Mouse (Mus musculus) right cerebral cortex, postnatal 36 days (tissue): ENCODE measurements around the gene Draxin.

Experiments
- DNase-seq, 2 experiments: peaks; one replicate each; pipeline ENCODE4 v3.0.0; 2022; ENCODE audit warnings: low spot score in 2 of 2, mixed read lengths in 1 of 2

Gene Draxin

DNA sequence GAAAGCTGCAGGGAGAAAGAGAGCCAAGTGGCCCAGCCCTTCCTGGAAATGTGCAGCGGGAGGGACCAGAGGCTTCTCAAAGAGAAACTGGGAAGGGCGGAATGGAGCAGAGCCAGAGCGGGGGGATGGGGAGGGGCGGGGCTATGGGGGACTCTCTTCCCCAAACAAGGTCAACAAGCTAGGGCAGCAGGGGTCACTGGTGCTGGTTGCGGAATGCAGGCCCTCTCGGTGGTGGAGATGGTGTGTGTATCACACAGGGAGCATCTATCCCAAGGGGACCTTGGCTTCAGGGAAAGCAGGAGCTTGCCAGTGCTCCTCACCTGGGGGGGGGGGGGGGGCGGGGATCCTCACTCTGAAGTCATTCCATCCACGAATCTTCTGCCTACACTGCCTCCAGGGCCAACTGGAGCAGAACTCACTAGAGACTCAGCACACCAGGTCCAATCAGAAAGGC is 46.2 kb downstream of the Draxin start:
- DNase-seq: no peak

DNA sequence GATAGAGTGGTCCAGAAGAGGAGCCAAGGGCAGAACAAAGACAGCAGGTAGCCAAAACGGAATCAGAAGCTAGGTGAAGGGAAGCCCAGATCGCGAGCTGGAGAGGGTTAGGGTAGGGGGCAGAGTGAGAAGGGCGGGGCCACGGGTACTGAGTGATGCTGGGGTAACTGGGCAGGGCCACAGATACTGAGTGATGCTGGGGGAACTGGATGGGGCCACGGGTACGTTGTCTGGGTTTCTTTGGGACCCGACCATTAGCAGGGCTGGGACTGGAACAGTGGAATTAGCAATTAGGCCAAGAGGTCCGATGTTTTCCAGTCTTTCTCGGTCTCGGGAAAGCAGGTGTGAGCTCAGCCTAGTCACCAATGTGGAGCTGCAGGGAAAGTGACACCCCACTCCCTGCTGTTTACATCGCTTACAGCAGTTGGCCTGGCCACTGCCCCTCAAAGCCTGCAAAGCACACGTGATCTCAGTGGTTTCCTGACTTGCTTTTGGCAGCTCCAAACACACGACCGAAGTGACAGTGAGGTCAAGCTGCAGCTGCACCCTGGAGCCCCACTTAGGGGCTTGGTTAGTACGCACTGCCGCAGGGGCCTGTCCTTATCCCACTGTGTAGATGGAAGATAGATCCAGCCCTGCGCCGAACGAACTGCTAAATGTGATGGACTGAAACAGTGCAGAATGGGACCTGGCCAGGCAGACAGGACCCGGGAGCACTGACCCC is 47.2 kb downstream of the Draxin start:
- no peak for DNase-seq

DNA sequence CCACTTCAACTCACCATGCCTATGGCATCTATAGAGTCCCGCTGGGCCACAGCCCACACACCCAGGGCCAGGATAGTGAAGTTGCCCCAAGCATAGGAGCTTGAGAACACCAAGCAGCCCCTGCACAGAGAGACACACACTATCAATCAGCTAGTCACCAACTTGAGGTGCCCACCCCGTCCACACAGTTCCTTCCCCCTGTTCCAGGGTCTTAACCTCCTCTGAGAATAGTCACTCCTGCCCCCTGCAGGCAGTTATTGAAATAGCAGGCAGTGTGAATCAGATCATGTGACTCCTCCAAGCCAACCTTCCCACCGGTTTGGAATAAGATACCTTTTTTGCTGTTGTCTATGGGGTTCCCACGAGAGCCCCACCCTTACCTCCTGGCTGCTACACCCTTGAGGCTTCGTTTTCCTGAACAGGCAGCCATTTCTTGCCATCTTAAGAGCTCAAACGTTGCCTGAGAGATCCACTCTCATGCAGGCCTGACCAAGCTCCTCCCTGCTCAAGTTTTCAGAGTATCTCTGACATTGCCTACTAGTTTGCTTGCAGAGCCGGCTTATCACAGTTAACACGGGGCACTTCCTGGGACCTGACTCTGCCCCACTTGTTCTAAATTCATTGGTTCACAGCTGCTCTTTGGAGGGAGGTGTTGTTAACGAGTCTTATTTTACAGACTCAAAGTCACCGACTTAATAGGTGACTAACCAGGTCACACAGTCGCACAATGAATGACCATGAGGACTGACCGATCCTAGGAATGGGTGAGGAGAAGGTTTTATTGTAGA is 48.0 kb downstream of the Draxin start:
- DNase-seq: no peak

DNA sequence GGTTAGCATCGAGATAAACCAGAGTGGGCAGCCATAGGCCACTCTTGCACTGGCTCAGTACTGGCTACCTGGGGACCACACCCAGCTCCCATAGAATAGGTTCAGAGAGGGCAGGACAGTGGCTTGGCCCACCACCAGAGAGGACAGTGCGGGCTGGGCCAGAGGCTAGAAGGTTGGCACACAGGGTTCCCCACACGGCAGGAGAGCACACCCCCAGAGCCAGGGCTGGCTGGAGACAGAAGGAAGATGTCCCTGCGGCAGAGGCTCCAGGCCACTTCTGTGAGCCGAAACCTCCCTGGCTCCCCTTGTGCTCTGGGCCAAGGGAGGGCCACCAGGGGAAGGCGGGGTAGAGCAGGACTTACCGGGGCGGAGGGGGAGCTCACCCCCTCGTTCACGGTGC is 49.3 kb downstream of the Draxin start:
- no peak for DNase-seq

DNA sequence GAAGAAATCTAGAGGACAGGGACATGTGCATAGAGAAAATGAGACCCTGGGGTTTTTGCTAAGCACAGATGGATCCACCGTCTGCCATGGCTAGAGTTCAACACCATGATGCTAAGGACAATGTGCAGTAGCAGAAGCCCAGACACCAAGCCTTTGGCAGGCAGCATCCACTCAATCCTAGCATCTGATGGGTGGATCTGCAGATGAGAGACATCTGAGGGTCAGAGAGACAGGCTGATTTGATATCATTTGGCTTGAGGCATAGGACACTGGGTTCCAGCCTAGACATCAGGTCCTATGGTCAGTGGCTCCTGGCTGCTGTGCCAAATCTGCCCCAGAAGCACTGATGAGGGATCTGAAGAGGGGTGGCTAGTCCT is 49.9 kb downstream of the Draxin start:
- DNase-seq: no peak

DNA sequence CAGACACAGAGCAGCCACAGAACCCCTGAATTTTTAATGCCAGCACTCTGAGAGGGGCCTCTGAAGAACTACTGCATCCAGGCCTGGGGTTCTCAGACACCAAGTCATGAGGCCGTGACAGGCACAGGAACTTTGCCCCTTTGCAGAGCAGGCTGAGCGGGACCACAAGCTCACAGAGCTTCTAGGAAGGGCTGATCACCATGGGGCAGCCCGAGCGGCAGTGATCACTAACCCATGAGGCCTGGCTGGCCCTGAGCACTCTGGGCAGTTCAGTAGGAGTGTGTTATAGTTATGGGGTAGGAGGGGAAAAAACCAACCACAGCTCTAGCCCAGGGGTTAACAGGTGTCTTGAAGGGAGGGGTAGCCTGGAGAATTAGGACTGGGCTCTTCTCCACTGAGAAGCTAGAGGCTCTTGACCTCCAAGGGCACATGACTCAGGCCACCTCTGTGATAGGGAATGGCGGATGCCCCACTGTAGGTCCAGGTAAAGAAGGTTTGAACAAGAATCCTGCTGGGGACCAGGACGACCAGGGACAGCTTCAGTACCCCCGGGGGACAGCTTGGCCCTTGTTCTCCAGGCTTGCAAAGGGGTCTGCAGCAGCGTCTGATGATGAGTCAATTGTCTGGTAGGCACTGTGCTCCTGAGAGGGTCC is 50.4 kb downstream of the Draxin start:
- no peak for DNase-seq

DNA sequence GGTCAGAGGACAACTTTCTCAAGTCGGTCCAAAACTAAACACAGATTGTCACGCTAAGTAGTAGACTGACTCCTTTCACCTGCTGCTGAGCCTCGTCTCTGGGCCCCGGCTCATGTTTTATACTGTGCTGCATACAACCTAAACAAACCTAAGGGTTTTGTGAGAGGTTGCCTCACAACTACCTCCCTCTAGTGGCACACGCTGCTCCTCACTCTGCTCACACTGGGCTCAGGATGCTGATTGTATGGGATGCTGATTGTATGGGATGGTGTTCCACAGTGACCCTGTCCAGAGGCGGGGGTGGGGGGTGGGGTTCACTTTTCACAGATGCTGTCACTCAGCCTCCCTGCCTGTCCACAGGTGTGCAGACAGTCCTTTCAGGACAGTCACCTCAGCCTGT is 51.3 kb downstream of the Draxin start:
- DNase-seq: no peak

DNA sequence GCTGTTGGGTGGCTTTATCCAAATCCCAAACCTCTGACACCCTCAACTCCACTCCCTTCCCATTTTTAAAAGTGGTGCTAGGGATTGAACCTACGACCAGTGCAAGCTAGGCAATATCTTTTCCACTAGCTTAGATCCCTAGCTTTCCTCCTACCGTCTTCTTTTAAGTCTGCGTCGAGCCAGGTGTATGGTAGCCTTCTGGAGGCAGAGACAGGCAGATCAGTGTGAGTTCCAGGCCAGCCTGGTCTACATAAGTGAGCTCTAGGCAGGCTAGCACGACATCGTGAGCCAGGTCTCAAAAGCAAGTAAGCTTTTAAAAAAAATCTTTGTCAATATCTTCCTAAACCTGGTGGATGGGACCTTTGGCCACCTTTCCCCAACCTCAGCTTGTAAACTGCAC is 54.6 kb downstream of the Draxin start:
- no peak for DNase-seq

DNA sequence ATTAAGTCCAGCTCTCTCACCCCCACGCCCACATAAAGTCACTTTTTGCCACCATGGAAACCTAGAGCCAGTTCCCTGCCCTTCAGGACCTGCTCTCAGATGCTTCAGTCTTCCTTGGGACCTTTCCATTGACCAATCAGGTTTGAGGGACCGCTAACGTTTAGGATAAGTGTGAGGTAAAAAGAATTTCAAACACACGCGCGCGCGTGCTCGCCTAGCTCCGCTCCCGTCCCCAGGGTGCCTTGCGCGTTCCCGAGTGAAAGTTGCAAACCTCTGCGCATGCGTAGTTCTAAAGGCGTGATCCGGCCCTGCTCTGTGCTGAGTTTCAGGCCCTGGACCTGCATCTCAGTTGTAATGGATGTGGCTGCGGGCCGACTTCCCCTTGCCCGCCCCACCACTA is 55.2 kb downstream of the Draxin start:
- DNase-seq: no peak

DNA sequence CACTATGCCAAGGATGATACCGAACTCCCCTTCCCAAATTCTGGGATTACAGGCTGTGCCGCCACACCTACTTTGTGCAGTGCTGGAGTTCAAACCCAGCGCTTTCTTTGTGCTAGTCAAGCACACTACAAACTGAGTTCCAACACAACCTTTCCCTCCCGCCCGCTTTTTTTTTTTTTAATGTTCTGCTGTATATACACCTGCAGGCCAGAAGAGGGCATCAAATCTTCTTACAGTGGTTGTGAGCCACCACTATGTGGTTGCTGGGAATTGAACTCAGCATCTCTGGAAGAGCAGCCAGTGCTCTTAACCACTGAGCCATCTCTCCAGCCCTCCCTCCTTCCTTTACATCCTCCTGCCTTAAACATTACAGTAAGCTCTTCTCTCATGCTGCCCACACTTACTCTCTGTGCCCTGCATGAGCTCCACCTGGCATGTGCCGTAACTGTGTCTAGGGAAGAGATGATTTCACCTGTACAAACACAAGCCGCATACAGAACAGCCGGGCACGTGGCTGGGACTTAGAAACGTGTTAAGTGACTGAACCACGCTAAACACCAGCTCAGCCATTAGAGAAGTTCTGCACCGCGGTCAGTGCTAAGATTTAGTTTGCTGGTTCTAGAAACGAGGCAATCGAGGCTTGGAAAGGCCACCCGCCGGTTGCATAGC is 55.8 kb downstream of the Draxin start:
- no peak for DNase-seq

DNA sequence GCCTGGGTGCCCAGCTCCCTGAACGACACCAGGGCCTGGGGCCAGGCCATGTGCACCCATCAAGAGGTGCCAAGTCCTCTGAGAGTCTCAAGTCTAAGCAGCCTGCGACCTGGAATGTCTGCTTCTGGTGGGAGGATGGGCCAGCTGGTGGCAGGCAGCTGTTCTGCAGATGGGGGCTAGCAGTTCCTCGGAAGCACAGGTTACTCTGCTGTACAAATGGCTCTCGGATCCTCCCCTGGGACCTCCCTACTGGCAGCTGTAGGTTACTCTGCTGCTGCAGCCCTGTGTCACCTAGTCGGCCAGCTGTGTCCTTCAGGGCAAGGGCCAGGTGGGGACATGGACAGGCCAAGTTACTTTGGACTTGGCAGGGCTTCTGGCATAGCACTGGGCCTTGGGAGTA is 59.0 kb downstream of the Draxin start:
- DNase-seq: no peak

DNA sequence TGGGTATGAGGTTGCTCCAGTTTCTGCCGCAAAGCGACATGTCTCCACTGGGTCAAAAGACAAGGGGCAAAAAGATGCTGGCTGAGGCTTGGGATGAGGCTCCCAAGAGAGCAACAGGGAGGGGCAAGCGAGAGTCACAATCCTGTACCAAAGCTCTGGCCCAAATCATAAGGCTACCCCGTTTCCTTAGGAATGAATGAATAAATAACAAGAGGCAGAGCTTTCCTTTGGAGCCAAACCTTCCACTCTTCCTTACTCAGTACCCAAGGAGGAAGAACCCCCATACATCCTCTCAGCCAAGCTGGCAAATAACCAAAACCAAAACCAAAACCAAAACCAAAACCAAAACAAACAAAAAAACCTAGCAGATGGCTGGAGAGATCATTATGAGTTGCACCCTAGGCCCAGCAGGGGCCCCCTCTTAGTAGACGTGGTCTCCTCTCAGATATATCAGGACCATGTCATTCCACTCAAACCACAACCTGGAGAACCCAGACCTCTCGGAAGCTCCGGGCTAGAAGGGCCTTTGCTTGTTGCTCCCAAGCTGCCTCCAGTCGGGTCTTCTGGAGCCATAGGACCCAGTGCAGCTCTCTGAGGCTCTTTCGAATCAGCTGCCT is 60.8 kb downstream of the Draxin start:
- DNase-seq: no peak

DNA sequence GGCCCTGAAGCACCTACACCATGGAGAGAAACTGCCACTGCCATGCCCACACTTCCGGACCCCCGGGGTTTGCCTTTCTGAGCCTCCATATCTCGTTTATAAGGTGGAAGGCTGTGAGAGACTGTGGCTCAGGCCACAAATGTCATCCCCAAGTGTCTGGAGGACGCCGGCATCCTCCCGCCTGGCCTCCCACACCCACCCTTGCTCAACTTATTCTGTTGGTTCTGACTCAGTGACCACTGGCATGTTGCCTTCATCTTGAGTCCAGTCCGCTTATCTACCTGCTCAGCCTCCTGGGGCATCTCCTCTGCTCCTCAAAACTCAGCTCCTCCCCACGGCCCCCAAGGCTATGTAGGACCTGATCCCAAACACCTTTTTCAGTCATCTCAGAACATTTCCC is 63.2 kb downstream of the Draxin start:
- no peak for DNase-seq

DNA sequence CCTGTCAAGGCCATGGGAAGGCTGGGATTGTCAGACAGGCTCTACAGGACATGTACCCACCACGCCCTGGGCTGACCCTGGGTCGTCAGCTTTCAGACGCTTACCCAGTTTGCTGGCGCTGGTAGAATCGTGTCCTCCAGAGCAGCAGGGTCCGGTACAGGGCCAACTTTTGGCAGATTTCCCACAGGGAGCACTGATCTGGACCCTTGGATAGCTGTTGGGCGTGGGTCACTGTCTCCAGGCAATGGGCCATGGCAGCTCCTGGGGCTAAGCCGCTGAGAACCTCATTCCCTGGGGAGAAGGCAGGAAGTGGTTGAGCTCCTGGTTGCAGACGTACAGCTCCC is 64.1 kb downstream of the Draxin start:
- DNase-seq: no peak

DNA sequence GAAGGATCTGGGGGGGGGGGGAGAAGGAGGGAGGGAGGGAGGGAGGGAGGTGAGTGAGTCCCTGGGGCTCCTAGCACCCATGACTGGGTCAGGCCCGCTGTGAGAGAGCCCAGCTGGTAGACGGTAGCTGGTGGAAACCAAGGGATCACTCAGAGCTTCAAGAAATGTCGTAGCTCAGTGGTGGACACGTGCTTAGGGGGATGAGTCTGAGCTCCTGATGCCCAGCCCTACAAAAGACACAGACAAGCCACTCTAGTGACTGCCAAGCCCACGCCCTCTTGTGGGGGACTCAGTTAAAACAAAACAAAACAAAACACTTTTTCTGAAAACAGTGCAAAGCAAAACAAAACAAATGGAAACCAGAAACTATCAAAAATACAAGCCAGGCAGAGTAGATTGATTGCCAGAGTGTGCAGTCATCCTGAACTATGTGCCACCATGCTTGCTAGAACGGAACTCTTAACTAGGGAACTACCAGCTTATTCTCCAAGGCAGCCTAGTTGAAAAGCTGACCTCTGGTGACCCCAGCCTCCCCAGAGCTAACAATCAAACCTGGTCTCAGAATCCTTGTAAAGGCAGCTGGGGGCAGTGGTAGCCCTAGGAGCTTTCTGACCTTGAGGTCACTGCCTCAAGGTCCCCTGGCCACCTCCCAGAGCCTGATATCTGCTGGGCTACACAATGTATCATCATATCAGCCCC is 64.6 kb downstream of the Draxin start:
- DNase-seq: no peak

DNA sequence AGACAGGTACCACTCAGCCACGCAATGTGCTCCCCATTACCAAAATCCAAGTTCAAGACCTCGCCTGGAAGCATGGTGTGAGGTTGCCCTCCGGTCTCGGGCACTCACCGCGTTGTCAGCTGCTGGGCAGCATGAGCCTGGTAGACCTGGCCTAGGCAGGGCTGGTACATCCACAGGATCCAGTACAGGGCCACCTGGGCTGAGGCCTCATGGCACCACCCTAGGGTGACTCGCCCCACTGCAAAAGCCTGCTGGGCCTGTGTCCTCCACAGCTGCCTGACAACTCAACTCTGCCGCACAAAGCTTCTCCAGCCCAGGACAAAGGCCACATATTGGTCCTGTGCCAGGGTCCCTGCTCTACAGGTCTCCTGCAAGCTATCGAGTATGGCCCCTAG is 69.4 kb downstream of the Draxin start:
- DNase-seq: no peak

DNA sequence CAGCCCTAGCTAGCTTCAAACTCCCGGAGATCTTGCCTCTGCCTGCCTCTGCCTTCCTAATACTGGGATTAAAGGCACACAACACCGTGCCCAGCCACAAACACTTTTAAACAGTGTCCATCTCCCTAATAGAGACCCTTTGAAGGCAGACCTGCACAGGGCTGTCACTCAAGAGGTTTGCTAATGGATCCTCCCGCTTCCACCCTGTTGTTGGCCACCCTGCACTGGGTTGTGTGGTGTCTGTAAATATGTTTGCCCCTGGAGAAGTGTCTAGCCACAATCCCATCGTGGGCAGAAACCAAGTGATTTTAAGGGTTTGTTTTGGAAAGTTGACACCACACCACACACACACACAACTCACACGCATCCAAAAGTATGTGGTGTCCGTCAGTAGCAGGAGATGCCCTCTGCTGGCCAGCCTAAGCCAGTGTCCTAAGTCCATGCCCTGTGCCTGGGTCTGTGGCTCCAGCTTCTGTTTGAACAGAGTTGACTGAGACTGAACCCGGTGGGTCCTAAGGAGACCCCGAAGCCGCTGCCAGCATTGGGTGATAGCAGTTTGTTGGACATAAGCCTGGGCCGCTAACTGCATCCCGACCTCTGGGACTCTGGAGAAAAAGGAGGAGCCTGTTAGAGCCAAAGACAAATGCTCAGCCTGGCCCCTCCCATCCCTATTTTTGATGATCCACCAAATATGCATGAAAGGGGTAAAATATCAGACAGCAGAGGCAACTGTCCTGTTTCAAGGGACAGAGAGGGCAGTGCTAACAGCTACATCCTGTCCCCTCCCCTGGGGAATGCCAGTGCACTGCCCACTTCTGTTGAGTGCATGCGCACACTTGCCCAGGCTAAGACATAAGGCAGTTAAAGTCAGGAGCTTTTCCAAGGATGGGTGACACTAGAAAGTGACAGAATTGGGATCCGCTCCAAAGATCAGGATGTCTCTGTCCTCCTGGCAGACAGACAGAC is 70.1 kb downstream of the Draxin start:
- no peak for DNase-seq

DNA sequence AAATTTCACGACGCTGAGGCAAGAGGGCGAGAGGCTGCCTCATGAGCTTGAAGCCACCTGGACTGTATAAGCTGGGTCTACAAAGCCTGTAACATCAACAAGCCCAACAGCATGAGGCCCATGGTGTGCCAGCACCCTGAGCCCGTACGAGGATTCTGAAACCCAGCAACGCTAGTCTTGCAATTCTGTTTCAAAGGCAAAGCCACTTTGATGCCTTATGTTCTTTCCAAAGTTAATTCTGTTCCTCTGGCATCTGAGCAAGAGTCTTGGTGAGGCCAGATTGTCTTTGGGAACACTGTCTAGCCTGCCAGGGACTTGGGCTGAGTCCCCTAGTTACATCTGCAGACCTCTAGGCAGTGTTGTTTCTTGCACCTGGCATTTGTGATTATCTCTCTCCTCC is 71.5 kb downstream of the Draxin start:
- no peak for DNase-seq

DNA sequence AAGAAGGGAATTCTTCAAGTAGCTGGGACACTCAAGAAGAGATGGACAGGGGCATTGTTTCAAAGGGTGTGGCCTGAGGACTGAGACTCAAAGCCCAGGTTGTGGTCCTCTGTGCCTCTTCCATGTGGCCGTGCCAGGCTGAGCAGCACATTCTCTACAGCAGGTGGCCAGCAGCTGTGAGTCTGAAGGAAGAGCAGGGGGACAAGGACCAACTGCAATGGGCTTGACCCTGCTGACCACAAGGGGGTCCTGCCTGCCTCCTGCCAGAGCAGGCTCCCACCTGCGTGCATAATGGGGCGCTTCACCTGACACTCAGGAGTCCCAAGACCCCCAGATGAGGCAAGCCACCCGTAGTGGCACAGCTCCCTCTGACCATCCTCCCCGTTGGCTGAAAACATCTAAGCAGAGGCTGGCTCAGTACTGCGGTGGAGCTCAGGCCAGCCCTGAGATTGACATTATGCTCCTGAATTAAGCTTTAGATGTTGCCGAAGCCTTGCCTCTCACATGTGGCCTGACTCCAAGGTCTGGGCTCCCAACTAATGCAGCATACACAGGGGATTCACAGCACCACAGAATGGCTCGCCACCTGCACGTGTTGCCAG is 72.2 kb downstream of the Draxin start:
- no peak for DNase-seq

DNA sequence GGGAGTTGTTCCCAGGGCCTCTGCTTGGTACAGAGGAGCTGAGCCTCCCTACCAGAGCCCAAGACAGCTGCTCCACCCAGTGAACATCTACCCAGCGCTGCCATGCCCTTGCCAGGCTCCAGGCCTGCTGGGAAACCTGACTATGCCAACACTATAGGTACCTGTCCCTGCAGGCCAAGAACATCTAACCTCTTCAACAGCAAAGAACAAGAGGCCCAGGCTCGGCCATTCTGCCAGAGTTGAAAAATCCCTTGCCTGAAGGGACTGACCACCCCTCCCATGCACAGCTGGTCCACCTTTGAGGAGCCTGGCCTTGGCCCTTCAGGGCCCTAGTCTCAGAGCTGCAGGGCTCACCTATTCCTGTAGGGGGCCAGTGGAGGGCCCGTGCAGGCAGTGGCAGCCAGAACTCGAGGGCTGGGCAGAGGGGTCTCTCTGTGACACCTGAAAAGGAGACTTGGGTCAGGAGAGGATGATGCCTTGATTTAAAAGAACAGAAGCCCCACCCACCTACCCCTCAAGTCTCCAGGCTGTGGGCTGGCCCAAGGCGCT is 72.8 kb downstream of the Draxin start:
- DNase-seq: no peak
